In the genomic region with DNA sequence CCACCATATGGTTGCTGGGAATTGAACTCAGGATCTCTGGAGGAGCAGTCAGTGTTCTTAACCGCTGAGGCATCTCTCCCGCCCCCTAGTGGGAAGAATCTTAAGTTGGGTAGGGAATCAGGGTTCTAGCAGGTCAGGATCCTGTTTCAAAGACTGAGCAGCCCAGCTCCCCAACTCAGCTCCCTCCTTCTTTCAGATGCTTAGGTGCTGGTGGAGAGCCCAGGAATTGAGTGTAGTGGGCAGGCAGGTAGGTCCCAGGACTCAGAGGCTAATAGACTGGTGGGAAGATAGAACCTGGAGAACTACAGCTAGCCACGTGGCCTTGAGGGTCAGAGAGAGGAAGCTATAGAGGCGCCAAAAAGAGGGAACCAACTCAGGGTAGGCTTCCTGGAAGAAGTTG, we compare ENCODE assay signal across 8 mouse cellular contexts. TPM values are rescaled to one million over a fixed set of nuclear protein-coding genes. Genes with fewer than 3 reads are reported as not detected.
DNase-seq lines count a peak whose midpoint lies in the region; ATAC-seq and TF ChIP-seq lines count a peak whose summit lies in the region.

No protein-coding gene starts in this region.

- H3K4me3 ChIP-seq in embryonic facial prominence, embryonic 11.5 days (ENCODE audit: low read depth, low read length), result no peak overlapping the region
- peak overlapping the region; percentile 84 for H3K4me3 ChIP-seq in myocyte

- no peak overlapping the region for H3K9ac ChIP-seq in embryonic facial prominence, embryonic 11.5 days (replicated peaks; ENCODE audit: low read length)

- H3K79me2 ChIP-seq in myocyte (ENCODE audit: control insufficient read depth, insufficient read depth), result peaks cover 61% of the 10 kb centered on the region

- H3ac ChIP-seq in myocyte (ENCODE audit: control insufficient read depth, insufficient read length), result no peak overlapping the region

- no peaks in the 10 kb centered on the region for H3K9me3 ChIP-seq in embryonic facial prominence, embryonic 11.5 days (replicated peaks; ENCODE audit: control insufficient read depth, low read length)

- 28% methylated on average over 4 of the region's 4 CpGs for WGBS in embryonic facial prominence, embryonic 11.5 days

- peak; percentile 39 for DNase-seq in kidney, adult 18-20 months
- DNase-seq in kidney, adult 11 months, result no peak
- peak; percentile 65 for DNase-seq in MN1 (ENCODE audit: low spot score)
- DNase-seq in embryonic facial prominence, embryonic 11.5 days (ENCODE audit: low spot score), result peak; percentile 70
- peak; percentile 54 to 74 for DNase-seq in kidney, postnatal 25 days
- no peak for DNase-seq in ovary, postnatal 14 days (ENCODE audit: low spot score)

- no peak for ATAC-seq in embryonic facial prominence, embryonic 11.5 days (replicated peaks; ENCODE audit: insufficient number of reproducible peaks, low FRiP score, low TSS enrichment, low read depth)
- no peak for ATAC-seq in inflammation-experienced regulatory T-cells, adult 6 months

- H3K4me1 ChIP-seq in embryonic facial prominence, embryonic 11.5 days (ENCODE audit: control insufficient read depth, insufficient read depth, low read length), result peaks cover 7% of the 10 kb centered on the region; the same call in 1 of the 2 replicates

- no peak for TF ChIP-seq POLR2A in myocyte (IDR thresholded peaks at IDR 0.05; ENCODE audit: insufficient read length, low read depth)

- no peaks in the 10 kb centered on the region; the same call in 1 of the 2 replicates for H3K27me3 ChIP-seq in embryonic facial prominence, embryonic 11.5 days (ENCODE audit: control insufficient read depth, insufficient read depth, low read length)
- no peaks in the 10 kb centered on the region for H3K27me3 ChIP-seq in myocyte (ENCODE audit: control insufficient read depth, insufficient read depth, insufficient read length)

- H3K36me3 ChIP-seq in embryonic facial prominence, embryonic 11.5 days (replicated peaks; ENCODE audit: control insufficient read depth, insufficient read depth, low read depth, low read length), result no peaks in the 10 kb centered on the region
- H3K36me3 ChIP-seq in myocyte (ENCODE audit: control insufficient read depth, insufficient read depth), result no peaks in the 10 kb centered on the region

- H3K4me2 ChIP-seq in embryonic facial prominence, embryonic 11.5 days (ENCODE audit: low read depth, low read length), result no peak overlapping the region
- H3K4me2 ChIP-seq in myocyte (ENCODE audit: low read depth), result no peak overlapping the region

- H3K27ac ChIP-seq in embryonic facial prominence, embryonic 11.5 days (replicated peaks; ENCODE audit: low read depth, low read length), result no peak overlapping the region

TF ChIP-seq in myocyte, 11 proteins besides CTCF, POLR2A, EP300 and RAD21:
- TF ChIP-seq MAX (IDR thresholded peaks at IDR 0.05; ENCODE audit: low read depth) (no peak), SRF (IDR thresholded peaks at IDR 0.05; ENCODE audit: control insufficient read depth, insufficient read length, low read depth) (no peak), E2F4 (IDR thresholded peaks at IDR 0.05; ENCODE audit: insufficient read depth) (no peak), MYOD1 (IDR thresholded peaks at IDR 0.05; ENCODE audit: control insufficient read depth in 1 of 3, insufficient read length in 2 of 3, low read depth in 2 of 3) (no peak), USF1 (IDR thresholded peaks at IDR 0.05; ENCODE audit: low read depth) (no peak), MYOG (IDR thresholded peaks at IDR 0.05; ENCODE audit: control insufficient read depth in 1 of 3, insufficient read depth in 1 of 3, insufficient read length in 2 of 3, low read depth in 2 of 3) (no peak), CEBPB (IDR thresholded peaks at IDR 0.05; ENCODE audit: insufficient read depth, poor library complexity, severe bottlenecking) (no peak), REST (IDR thresholded peaks at IDR 0.05; ENCODE audit: insufficient read depth, insufficient read length) (no peak), TCF3 (IDR thresholded peaks at IDR 0.05; ENCODE audit: insufficient read length, low read depth) (no peak), POLR2AphosphoS2 (IDR thresholded peaks at IDR 0.05; ENCODE audit: insufficient read length, low read depth) (no peak), TCF12 (IDR thresholded peaks at IDR 0.05; ENCODE audit: insufficient read depth, poor library complexity, severe bottlenecking) (no peak)

RNA-seq across cellular contexts. Expression of gene Ripor1, which starts 2.6 kb away (rescaled TPM):
- polyA plus RNA-seq in embryonic facial prominence, embryonic 11.5 days (2014; fragmentation: Nextera tagmentation; extraction: Ambion mirVana), result 7.3 and 8.7 TPM in 2 replicates
- polyA plus RNA-seq in myocyte (2012; fragmentation: generic; extraction: Trizol), result 47.6 TPM
- 1 to 10 TPM; 6.1 to 9.3 (median 8.7) TPM for polyA plus RNA-seq in inflammation-experienced regulatory T-cells, adult 6 months (2017; shearing (Covaris generic))

RNA-seq across cellular contexts. Expression of gene Ctcf, which starts 28.7 kb away (rescaled TPM):
- 116 and 118 TPM in 2 replicates for polyA plus RNA-seq in embryonic facial prominence, embryonic 11.5 days (2014; fragmentation: Nextera tagmentation; extraction: Ambion mirVana)
- 17.6 TPM for polyA plus RNA-seq in myocyte (2012; fragmentation: generic; extraction: Trizol)
- 10 to 100 TPM; 52.4 to 66.1 (median 56.0) TPM for polyA plus RNA-seq in inflammation-experienced regulatory T-cells, adult 6 months (2017; shearing (Covaris generic))

RNA-seq across cellular contexts. Expression of gene Agrp, which starts 29.5 kb away (rescaled TPM):
- polyA plus RNA-seq in embryonic facial prominence, embryonic 11.5 days (2014; fragmentation: Nextera tagmentation; extraction: Ambion mirVana), result 1.0 and 1.7 TPM in 2 replicates
- 0.47 TPM for polyA plus RNA-seq in myocyte (2012; fragmentation: generic; extraction: Trizol)
- 1 to 10 TPM in 2 of 3 experiments, under 1 TPM in 1; 0.74 to 2.5 (median 1.5) TPM for polyA plus RNA-seq in inflammation-experienced regulatory T-cells, adult 6 months (2017; shearing (Covaris generic))

RNA-seq across cellular contexts. Expression of gene Atp6v0d1, which starts 41.8 kb away (rescaled TPM):
- polyA plus RNA-seq in embryonic facial prominence, embryonic 11.5 days (2014; fragmentation: Nextera tagmentation; extraction: Ambion mirVana), result 89.8 and 95.5 TPM in 2 replicates
- polyA plus RNA-seq in myocyte (2012; fragmentation: generic; extraction: Trizol), result 126 TPM
- 10 to 100 TPM; 31.8 to 38.3 (median 38.3) TPM for polyA plus RNA-seq in inflammation-experienced regulatory T-cells, adult 6 months (2017; shearing (Covaris generic))

Comparison
In these comparisons a context has a peak if more than half of its experiments do, and no peak if none do; other contexts are left out.
1. DNase-seq: peak in kidney, adult 18-20 months (single experiment), MN1 (single experiment), embryonic facial prominence, embryonic 11.5 days (single experiment) and kidney, postnatal 25 days (2 of 2); none in kidney, adult 11 months (single experiment) and ovary, postnatal 14 days (single experiment).